22 mouse cellular contexts compared by ENCODE assay signal in genomic region chr1:87825281-87825680, GRCm38 (mm10).
"Had no signal": no experiment of that assay in that cellular context is flagged by ENCODE, and none has a peak within 500 bp of the region (broad histone marks: within the 10 kb centered on the region; RNA-seq: fewer than 3 reads in every experiment).

No protein-coding gene starts in this region.

- H3K4me1 ChIP-seq: limb, embryonic 15.5 days; stomach, embryonic 15.5 days had no signal

- H3K4me3 ChIP-seq: layer of hippocampus, adult 2 months; limb, embryonic 12.5 days; limb, embryonic 15.5 days; lung, embryonic 15.5 days; midbrain, embryonic 13.5 days; myocyte; neural tube, embryonic 13.5 days; stomach, embryonic 15.5 days had no signal

- H3K27me3 ChIP-seq: limb, embryonic 12.5 days; limb, embryonic 15.5 days; lung, embryonic 15.5 days; midbrain, embryonic 13.5 days; neural tube, embryonic 13.5 days; stomach, embryonic 15.5 days had no signal

- DNase-seq: kidney, adult 8-10 months; kidney, postnatal 14 days; kidney, postnatal 4 days; layer of hippocampus, adult 9-11 months; left cerebral cortex, postnatal 4 days; liver, postnatal 0 days; lung, postnatal 10 days; lung, postnatal 36 days; retina, postnatal 1 day; right cerebral cortex, postnatal 25 days; spleen, adult 18-20 months; thymus, postnatal 25 days had no signal

- H3K27ac ChIP-seq: layer of hippocampus, adult 2 months; limb, embryonic 12.5 days; limb, embryonic 15.5 days; liver, embryonic 14.5 days; lung, embryonic 15.5 days; midbrain, embryonic 13.5 days; neural tube, embryonic 13.5 days; stomach, embryonic 15.5 days had no signal

- ATAC-seq: liver, postnatal 0 days; midbrain, embryonic 13.5 days; midbrain, embryonic 16.5 days had no signal

- H3K36me3 ChIP-seq: limb, embryonic 12.5 days; limb, embryonic 15.5 days; lung, embryonic 15.5 days; midbrain, embryonic 13.5 days; neural tube, embryonic 13.5 days; stomach, embryonic 15.5 days had no signal

- H3K9me3 ChIP-seq: limb, embryonic 12.5 days; limb, embryonic 15.5 days; lung, embryonic 15.5 days; midbrain, embryonic 13.5 days; neural tube, embryonic 13.5 days; stomach, embryonic 15.5 days had no signal
